Mouse (Mus musculus): ENCODE measurements around the gene Rnf212b. TPM values are rescaled to one million over a fixed set of nuclear protein-coding genes. Genes with fewer than 3 reads are reported as not detected.
"Not testable (repeated sequence)": the region's sequence is repeated elsewhere in the genome, so short reads cannot be mapped to it uniquely, and the experiment has no call there.

Gene Rnf212b
- under 1 TPM in 1 of 2 experiments, not detected in 1; 0.51 TPM for total RNA-seq (2021)
- long read RNA-seq, experiment 1: 0 reads
- long read RNA-seq, experiment 2, partial matches to known transcripts: 0 of 1 reads
- long read RNA-seq, experiment 2, other reads (novel, unspliced or antisense): 1 of 1 reads

DNA sequence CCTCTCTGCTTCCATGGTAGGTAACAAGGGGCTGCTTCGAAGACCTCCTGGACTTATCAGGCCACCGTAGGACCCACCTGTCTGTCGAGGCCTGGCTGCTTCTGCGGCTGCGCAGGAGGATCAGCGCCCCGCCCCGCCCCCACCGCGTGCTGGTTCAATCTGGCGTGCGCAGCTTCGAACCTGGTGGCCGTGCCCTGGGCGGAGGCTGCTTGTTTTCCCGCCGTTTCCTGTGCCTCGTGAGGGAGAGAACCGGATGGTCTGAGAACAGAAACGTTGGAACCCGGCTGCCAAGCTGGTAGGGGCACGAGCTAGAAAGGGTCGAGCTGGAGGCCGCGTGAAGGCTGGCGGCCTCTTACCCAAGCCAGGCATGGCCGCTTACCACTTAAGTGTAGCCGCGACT is at the start of gene Rnf212b:
Gene Rnf212b, plus strand, starts transcription at position 151 of the 400 bp plus-strand sequence.
- DNase-seq (ENCODE audit: low spot score in 2 of 2): no peak

DNA sequence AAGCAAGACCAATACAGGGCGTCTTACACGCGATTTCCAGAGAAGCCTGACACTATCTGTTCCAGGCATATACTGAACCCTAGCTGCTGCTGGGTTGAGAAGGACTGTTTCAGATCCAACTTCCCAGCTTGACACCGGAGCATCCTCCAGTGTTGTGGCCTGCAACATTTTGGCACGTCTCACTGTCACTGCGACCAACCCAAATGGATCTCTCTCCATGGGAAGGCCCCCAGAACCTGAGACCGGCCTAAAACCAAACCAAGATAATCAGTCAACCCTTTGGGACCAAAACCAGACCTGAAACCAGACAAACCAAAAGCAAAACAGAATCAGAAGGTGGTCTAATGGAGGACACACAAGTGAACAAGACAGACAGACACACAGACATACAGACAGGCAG is 47.0 kb upstream of the Rnf212b start:
- DNase-seq (ENCODE audit: low spot score in 2 of 2): not testable (repeated sequence)

DNA sequence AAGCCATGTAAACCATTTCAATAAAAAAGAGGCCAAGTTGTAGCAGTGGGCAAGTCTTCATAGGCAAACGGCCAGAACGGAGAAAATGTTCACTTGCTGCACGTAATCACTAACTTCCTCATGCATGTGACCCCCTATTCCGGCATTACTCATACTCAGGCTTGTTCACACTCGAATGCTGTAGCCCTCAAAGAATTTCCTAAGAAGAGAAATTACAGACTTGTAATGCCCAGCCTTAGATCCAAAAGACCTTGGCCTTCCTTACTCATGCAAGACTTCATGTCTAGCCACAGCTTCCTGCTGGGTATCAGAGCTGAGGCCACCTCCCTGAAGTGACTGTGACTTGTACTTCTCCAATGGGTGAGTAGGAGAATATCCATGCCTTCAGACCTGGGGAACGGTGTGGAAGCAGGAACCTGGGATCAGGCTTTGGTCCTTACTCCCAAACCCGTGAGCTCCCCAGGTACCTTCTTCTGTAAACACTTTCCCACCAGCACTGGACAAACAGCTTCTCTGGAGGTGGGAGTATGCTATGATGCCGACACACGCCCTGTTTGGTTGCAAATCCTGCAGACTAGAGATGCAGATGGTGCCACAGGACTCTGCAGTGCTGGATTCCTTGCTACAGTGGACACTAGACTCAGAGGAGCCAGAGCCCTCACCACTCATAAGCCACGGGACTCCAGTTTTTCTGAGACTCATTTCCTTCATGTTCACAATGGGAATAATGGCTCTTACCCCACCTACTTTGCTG is 45.5 kb upstream of the Rnf212b start:
- no peak for DNase-seq (ENCODE audit: low spot score in 2 of 2)

DNA sequence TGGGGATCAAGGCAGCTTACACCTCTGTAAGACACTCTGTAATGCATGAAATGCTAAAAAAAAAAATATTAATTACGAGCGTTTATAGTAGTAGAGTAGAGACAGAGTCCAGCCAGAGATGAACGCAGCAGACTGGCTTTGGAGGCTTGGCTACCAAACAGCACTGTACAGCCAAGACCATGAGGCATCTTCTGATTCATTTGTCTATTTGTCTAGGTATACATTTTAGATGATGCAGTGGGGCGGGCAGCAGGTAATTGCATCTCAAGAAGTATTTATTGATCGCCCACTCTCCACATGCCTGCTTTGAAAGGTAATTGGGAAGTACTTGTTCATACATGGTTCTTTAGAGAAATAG is 44.9 kb upstream of the Rnf212b start:
- no peak for DNase-seq (ENCODE audit: low spot score in 2 of 2)

DNA sequence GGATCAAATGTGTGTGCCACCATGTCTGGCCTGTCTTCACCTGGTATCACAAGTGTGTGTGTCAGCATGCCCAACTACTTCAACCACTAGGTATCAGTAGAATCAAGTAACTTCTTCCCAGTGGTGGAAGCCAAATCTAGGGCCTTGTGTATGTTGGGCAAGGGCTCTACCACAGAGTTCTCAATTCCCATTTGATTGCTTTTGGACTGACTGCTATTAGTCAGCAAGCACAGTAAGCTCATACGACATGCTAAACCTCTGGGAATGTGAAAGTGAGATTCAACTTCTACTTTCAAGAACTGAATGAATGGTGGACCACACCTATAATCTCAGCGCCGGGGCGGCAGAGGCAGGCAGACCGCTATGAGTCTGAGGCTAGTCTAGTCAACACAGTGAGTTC is 43.6 kb upstream of the Rnf212b start:
- DNase-seq (ENCODE audit: low spot score in 2 of 2): no peak

DNA sequence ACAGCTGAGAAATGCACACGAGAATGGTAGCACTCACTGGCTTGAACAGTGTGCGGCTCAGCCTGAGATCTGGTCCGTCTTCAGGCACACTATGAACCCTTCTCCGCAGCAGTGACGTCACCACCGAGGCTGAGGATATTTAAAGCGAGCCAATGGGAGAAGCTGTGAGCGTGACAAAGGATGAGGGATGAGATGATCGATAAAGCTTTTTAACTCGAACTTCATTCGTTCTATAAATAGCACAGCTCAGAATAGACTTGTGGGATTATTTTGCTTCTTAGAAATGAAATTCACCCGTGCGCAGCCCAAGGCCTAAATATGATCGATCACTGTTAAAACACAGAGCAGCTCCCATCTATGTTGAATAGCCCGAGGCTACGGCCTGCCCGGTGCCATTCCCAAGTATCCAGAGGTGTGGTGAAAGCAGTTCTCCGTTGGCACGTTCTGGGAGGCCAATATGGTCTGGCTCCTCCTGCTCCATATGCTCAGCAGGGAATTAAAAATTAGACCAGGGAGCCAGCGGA is 41.5 kb upstream of the Rnf212b start:
- DNase-seq (ENCODE audit: low spot score in 2 of 2): no peak

DNA sequence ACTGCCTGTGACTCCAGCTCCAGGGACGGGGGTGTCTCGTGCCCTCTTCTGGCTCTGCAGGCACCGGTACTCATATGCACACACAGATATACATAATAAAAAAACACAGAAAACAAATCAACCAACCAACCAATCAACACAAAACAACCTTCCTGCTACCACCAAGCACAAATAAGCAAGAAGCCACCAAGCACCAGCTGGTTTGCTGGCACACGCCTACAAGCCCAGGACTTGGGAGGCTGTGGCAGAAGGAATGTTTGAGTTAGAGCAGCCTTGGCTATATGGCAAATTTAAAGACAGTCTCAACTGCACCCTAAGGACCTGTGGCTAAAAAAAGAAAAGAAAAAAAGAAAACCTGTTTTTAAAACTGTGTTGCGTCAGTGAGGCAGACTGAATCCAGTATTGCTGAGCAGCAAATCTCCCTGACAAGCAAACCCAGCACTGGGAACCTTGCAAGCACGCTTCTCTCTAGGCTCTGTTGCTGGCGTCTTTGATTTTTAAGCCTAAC is 38.4 kb upstream of the Rnf212b start:
- no peak for DNase-seq (ENCODE audit: low spot score in 2 of 2)

DNA sequence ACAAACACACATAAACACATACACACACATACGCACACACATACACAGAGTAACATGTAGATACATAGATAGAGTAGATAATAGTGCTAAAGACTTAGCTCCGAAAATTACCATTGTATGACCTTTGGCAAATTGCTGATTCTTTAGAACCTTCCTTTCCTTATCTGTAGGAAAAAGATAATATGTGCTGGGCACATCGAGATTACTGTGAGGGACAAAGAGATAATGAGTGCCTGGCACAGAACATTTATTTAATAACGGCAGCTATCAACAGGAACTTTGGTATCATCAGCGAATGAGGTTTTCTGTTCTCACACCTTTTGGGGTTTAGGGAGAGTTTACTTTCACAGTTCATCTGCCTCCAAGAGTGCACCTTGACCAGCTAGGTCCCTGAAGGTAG is 37.2 kb upstream of the Rnf212b start:
- no peak for DNase-seq (ENCODE audit: low spot score in 2 of 2)

DNA sequence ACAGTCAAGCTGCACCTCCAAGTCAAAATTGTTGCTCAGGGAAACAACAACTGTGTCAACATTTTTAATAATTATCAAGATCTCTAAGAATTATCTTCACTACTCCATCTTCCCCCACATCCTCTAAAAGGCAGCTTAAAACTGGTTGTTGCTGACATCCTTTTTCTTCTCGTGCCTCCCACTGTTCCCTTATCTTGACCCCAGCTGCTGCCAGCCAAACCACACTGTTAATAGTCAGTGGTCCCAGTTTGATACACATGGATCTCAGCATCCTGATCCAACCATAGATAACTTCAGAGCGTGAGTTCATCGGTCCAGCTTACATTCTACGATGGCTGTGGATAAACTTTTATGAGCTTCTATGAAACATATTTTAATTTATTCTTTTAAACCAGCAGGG is 36.0 kb upstream of the Rnf212b start:
- no peak for DNase-seq (ENCODE audit: low spot score in 2 of 2)

DNA sequence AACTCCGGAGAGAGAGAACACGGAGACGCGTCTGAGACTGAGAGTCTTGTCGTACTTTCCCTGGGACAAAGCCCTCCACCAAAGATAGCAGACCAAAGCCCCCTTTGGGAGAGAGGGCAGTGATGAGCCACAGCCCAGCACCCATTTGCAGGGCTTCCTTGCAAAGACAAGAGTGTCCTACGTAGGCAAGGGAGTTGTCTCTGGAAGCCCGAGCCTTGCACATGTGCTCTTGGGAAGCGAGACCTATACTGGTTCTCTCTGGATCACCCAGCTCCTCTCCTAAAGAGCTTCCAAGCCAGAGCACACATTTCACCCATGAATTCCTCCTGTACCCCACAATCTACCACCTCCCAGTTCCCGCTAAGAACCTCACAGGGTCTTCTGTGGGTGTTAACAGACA is 33.9 kb upstream of the Rnf212b start:
- DNase-seq (ENCODE audit: low spot score in 2 of 2): no peak

DNA sequence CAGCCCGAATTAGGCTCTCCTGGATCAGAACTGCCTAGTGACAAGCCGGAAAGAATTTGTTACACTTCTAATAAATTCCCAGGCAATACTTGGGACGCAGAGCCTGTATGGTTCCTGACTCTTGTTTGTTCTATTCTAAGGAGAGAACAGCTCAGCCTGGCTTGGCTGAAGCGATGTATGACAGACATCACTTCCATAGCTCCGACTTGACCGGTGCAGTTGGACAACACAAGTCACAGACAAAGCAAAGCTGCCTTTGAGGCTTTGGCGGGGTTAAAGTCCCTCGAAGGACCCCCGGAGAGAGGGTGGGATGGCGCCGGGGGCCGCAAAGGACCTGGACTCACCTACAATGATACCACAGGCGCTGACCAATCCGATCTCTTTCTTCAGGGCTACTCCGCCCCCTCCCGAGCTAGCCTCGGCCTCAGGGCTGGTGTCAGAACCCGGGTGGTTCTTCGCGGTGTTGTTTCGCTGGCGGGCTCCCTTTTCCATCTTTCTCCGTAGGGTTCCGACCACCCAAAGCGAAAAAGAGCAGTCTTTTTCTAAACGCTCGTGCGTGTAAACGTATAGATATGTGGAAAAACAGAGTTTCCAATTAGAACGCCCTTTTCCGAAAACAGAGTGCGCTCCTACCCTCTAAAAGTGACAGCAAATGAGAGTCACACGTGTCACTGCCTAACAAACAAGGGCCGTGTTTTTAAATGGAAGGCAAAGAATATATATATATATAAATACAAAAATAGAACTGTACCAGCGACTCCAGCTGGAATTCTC is 32.9 kb upstream of the Rnf212b start:
- DNase-seq (ENCODE audit: low spot score in 2 of 2): peak; percentile 55 to 65

DNA sequence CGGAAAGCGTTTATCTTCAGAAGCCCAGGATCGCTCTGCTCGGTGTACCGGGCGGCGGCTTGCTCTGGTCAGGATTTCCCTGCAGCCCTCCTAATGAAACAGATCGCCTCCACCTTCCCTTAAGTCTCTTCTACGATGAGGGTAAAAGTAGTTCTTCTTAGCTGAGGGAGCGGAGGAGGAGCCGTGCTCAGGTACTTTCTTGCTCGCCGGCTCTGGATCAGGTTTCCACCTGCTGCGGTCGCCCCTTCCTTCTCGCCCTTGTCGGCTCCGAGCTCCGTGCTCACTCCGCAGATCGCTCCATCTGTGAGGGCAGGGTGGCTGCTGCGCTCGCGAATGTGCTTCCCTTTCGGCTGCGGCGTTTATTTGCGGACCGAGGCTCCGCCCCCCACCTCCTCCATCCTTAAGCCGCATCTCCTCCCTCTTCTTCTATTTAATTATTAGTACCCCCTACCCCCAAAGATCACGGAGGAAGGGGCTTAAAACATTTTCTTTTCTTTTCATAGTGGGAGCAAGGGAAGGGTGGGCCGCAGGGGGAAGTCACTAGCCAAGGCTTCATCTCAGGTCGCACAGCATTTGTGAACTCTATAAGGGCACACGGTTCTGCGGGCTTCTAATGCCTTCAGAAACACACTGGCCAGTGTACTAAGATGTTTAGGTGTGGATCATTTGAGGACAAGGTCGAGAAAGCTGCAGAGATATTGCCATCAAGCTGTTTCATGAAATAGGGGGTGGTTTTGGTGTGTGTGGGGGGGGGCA is 32.2 kb upstream of the Rnf212b start, which contains the start of gene Slc7a8:
Gene Slc7a8, minus strand, starts transcription at position 337 of the 756 bp plus-strand sequence.
- peak; percentile 62 to 71 for DNase-seq (ENCODE audit: low spot score in 2 of 2)

DNA sequence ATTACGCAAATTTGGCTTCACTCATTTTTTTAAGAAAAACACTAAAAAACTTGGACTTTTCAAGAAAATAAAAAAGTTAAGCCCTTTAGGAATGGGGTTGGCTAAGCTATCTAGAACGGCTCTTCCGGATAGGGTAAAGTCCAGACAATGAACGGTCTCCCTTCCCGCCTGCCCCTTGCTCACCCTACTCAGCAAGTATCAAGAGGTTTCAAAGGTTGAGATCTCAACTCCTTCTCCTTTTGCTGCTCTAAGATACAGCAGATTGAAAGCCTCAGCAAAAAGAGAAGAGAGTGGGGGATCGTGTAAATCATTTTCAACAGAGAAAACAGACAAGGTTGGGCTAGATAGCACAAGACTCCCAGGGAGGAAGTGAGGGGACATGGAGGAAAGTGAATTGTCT is 31.0 kb upstream of the Rnf212b start:
- no peak for DNase-seq (ENCODE audit: low spot score in 2 of 2)

DNA sequence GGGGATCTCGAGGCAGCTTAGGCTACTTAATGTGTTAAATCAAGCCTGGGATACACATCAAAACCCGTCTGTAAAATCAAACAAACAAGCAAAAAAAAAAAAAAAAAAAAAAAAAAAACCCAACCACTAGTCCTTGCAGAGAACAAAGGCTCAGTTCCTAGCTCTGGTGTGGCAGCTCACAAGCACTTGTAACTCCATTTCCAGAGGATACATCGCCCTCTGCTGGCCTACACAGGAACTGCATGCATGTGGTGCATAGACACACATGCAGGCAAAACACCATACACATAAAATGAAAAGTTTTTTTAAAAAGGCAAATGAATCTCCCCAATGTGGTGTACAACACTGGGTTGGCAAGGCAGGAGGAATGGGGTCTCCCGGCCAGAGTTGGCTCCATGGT is 28.0 kb upstream of the Rnf212b start:
- DNase-seq (ENCODE audit: low spot score in 2 of 2): peak; percentile 70 to 77

DNA sequence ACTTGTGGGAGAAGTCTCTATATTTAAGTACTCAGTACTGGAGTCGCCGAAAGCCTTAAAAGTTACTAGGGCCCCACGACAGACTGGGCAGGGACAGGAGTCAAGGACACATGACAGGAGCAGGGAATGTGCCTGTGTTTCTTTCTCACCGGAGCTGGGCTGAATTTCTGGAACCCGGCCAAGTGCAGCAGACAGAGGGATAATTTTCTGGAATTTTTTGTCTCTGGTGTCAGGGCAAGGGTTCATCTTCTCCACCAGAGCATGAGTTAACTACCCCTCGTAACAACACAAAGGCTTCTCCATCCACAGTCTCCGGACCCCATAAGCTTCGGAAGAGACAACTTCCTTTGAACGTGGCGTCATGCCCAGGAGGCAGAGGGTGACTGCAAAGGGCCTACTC is 27.5 kb upstream of the Rnf212b start:
- DNase-seq (ENCODE audit: low spot score in 2 of 2): peak; percentile 35 to 36

DNA sequence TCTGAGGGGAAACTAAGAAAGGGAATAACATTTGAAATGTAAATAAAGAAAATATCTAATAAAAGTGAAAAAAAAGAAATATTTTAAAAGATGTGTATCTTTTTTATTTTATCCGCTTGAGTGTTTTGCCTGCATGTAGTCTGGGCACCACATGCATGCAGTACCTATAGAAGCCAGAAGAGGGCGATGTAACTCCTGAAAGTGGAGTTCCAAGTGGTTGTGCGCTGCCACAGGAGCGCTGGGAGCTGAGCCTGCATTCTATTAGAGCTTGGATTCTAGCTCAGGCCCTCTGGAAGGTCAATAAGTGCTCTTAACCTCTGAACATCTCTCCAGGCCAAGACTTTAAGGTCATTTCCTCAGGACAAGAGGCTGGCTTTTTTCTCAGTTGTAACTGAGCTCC is 26.7 kb upstream of the Rnf212b start:
- no peak for DNase-seq (ENCODE audit: low spot score in 2 of 2)

DNA sequence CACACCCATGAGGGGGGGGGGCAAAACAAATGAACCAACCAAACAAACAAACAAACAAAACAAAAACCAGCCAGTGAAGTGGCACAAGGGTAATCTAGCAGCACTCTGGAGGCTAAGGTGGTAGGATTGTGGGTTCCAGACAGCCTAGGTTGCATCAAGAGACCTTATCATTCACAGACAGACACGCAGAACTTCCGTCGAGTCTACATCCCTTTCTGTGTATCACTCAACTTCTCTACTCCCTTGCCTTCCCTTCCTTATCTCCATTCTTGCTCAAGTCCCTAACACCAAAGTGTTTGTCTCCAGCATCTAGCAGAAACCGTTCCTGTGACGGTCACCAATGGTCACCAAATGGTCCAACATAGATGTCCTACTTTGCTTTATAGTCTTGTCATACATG is 25.7 kb upstream of the Rnf212b start:
- no peak for DNase-seq (ENCODE audit: low spot score in 2 of 2)

DNA sequence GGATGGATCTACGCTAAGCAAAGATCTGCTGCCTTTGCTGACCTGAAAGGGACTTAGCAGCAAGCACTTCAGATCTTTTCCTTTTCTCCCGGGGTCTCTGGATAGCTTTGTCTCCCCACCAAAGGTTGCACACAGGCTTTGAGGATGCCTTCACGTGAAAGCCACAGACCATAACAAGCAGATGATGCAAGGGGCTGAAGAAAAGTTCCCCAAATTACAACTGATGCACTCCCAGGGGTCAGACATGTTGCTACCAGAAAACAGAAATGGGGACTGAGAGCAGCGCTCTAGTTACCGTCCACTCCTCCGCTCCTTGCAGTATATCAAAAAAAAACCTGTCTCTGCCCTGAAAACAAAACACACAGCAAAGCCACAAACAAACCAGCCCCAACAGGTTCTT is 21.8 kb upstream of the Rnf212b start:
- no peak for DNase-seq (ENCODE audit: low spot score in 2 of 2)

DNA sequence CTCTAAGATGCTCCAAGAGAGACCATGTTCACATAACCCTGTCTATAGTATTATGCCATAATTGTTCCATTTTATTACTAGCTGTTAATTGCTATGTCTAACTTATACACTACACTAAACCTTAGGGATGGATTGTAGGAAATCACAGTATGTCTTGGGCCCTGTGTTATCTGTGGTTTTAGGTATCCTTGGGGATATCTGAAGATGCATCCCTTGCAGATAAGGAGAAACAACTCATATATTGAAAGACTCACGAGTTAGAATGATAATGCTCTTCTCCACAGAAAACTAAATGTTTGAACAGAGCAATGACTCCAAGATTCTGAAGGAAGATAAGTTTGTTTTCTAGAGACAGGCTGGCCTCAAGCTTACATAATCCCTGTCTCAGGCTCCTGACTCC is 20.6 kb upstream of the Rnf212b start:
- DNase-seq (ENCODE audit: low spot score in 2 of 2): no peak

DNA sequence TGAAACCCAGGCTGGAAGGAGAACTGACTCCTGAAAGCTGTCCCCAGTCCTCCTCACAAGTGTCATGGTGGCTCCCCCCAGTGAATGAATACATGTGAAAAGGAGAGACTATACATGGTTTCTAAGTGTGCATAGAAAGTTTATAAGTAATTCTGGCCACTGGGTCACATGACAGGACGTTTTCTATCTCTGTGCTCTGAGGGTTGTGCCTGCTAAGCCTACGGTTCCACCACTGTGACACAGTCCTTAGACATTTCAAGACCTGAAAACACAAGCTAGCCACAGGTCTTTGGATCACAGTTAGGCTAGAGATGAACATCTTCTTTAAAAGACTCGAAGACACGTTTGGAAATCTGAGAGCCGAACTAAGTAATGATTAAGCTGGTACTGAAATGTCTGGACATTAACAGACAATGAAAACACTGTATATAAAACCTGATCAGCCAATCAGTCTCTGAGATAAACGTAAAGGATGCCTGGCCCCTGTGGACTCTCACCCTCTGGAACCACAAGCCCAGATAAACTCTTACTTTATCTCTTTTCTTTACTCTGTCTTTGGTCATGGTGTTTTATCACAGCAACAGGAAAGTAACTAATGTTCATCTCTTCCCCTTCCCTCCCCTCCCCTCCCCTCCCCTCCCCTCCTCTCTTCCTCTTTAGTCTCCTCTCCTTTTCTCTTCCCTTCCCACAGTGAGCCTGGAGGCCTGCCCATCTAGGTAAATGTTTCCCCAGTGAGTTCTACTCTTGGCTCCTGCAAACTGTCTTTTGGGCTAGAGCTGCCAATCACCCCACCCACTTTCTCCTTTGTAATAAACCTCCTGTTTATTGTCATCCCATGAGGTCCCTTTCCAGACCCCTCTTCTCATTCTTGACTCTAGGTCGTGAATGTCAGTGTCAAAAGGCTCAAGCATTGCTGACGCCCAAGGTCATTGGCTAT is 19.8 kb upstream of the Rnf212b start:
- no peak for DNase-seq (ENCODE audit: low spot score in 2 of 2)

All from adrenal gland, adult 18-20 months (tissue).